Mouse (Mus musculus) spleen, adult 2 months (tissue): ENCODE results near the gene Inka1.

ENCODE experiments used
- CTCF ChIP-seq: fragments of 200-500 bp; IDR thresholded peaks from 2 replicates; pipeline ENCODE4 v1.5.1; 2011; ENCODE audit warnings: mild to moderate bottlenecking, inconsistent platforms; ENCODE audit not compliant: insufficient read depth, insufficient read length, insufficient replicate concordance; ENCODE audit errors: extremely low read depth
- POLR2A ChIP-seq: fragments of 200-500 bp; IDR thresholded peaks from 2 replicates; pipeline ENCODE4 v1.6.1; 2011; ENCODE audit warnings: low read depth, low read length, inconsistent platforms

DNA sequence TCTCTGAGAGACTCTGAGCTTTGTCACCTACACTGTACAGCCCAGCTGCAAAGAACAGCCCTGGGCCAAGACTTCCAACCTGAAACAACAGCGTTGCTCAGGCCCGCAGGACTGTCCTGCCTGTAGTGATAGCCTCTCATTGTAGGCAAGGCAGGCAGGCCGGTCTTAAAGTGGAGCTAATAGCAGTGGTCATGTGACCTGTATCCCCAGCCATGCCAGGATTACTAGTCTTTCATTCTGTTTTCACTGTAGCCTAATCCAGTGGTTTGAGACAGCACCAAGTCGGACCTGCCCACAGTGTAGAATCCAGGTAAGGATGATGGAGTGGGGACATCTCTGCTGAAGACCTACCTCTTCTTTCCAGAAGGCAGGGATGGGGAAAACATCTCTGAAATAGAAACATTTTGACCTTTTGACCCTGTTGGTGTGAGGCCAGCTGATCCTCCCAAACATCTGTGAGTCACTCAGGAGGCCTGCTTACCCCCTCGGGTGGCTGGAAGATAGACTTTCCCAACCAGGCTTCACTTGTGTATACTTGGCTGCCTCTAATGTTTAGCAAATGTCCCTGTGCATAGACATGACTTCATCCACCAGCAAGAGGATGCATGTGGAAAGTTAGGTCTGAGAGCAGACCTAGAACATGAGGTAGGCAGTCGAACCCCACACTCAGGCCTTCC, 29.9 kb downstream of the Inka1 start:
- TF ChIP-seq POLR2A = no peak
- TF ChIP-seq CTCF = no peak
